Mouse (Mus musculus): Measurements from ENCODE around the gene Adad1.

GRCm38 (mm10) chr3:37090721-37091120 lies 27.4 kb downstream of the Adad1 start:
- TF ChIP-seq CTCF (IDR thresholded peaks at IDR 0.05; ENCODE audit: control insufficient read depth, insufficient read depth, insufficient read length) (no peak), MYOG (IDR thresholded peaks at IDR 0.05; ENCODE audit: control insufficient read depth, extremely low read depth, insufficient read length) (no peak), CEBPB (IDR thresholded peaks at IDR 0.05; ENCODE audit: low read depth) (no peak), USF1 (IDR thresholded peaks at IDR 0.05; ENCODE audit: low read depth) (no peak), FOSL1 (IDR thresholded peaks at IDR 0.05; ENCODE audit: insufficient read depth, low read length, poor library complexity, severe bottlenecking) (no peak)
